Mouse (Mus musculus) liver, adult 2 months (tissue): Measurements from ENCODE around the gene D11Wsu47e.

ENCODE experiments used
- CTCF ChIP-seq: fragments of 200-500 bp; IDR thresholded peaks from 2 replicates; pipeline ENCODE4 v1.5.1; 2011; ENCODE audit warnings: low read depth, low read length, control low read depth
- POLR2A ChIP-seq: fragments of 200-500 bp; IDR thresholded peaks from 2 replicates; pipeline ENCODE4 v1.6.1; 2011; ENCODE audit warnings: low read length, control low read depth; ENCODE audit not compliant: insufficient read depth; ENCODE audit errors: extremely low read depth

GRCm38 (mm10) chr11:113651206-113651906, 32.9 kb upstream of the D11Wsu47e start:
- TF ChIP-seq POLR2A (no peak), CTCF (no peak)
